Mouse (Mus musculus): ENCODE results near the gene Egfl6.

Gene Egfl6

GRCm38 (mm10) chrX:166584947-166585824 is at the start of gene Egfl6:
TSS of gene Egfl6 (minus strand) at chrX:166585720.
- peak; percentile 47 to 53 for DNase-seq

GRCm38 (mm10) chrX:166626866-166627570 is 41.5 kb upstream of the Egfl6 start:
- peak; percentile 27 to 30 for DNase-seq

- DNase-seq, result no peak
Observed at GRCm38 (mm10) chrX:166626174-166626573, 40.7 kb upstream of the Egfl6 start.

- DNase-seq, result no peak
Observed at GRCm38 (mm10) chrX:166623176-166623575, 37.7 kb upstream of the Egfl6 start.

DNA sequence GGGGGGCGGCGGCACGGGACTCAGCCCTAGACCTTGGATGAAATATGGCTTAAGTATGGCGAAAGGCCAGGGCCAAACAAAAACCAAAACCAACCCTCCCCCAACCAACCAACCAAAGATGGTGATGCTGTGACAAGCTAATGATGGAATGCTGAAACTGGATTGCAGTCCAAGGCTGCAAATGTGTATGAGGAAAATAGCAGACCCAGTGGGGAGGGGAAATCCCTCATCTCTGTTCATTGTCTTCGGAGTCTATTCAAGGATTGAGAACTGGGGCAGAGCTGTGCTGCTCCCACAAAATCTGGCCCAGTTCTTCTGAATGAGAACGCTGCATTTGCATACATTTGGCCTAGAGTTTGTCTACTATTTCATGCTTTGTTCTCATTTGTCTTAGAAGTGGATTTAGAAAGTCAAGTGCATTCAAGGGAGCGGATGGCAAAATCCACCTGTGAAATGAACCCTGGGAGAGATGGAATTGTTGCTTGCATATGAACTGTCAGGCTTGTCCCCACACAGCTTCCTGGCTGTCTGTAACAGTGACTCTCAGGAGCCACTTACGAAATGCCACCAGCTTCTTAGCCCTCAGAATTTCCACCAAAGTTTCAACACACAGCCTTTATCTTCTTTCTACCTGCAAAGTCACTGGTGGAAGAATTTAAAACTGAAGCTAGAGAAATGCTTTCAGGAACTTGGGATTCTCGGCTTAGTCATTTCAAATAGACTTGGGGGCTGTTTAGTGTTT is 36.2 kb upstream of the Egfl6 start:
- no peak for DNase-seq

GRCm38 (mm10) chrX:166620900-166621299 is 35.4 kb upstream of the Egfl6 start:
- DNase-seq, result no peak

DNA sequence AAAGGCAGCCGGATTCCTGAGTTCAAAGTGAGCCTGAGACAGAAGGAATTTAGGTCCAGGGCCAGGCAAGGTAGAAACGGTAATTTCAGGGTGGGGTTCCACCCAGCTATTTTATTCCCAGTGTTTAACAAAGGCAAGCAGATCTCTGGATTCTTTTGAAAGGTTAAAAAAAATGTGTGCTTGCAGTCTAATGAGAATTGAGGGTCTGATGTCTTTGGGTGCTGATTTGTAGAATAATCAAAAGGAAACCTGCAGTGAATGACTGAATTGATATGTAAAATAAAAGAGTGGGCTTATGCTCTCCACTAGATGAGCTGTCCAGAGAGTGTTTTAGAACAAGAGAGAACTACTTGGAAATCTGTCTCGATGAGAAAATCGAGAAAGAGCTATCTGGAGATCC is 33.6 kb upstream of the Egfl6 start:
- DNase-seq, result no peak

- DNase-seq, result no peak
Observed at GRCm38 (mm10) chrX:166615191-166615590, 29.7 kb upstream of the Egfl6 start.

DNA sequence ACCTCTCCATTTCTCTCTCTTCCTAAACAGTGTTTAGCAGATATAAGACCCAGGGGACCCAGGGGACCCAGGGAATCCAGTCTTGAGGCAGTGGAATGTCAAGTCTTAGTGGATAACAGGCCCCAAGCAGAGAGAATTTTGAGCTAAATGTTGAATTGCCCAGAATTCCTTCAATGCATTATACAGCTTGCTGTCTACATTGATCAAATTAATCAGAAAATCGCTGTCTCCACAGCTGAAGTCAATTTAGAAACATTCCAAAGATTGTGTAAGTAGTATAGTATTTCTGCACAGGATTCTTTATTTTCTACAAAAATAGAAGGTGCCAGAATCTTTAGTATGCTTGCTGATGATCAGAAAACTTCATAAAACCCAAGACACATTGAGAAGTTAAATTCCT is 9.4 kb downstream of the Egfl6 start:
- DNase-seq, result no peak

DNA sequence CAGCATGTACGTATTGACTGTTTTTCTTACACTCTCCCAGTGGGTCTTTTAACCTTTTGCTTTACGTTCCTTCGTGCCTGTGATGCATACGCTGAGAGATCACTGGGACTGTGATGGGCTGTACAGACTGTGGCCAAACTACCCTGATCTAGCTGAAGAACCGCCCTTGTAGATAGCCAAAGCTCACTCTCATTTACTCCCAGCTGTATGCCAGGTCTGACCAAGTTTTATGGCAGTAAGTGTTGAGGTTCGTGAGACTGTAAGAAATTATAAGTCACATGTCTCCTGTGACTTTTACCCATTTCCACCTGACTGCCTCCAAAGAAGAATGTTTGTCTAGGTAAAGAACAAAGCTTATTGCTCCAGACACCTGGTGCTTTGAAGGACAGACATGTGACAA is 19.5 kb downstream of the Egfl6 start:
- no peak for DNase-seq

- no peak for DNase-seq
Observed at GRCm38 (mm10) chrX:166565401-166565800, 20.1 kb downstream of the Egfl6 start.

- DNase-seq, result no peak
Observed at GRCm38 (mm10) chrX:166564900-166565299, 20.6 kb downstream of the Egfl6 start.

DNA sequence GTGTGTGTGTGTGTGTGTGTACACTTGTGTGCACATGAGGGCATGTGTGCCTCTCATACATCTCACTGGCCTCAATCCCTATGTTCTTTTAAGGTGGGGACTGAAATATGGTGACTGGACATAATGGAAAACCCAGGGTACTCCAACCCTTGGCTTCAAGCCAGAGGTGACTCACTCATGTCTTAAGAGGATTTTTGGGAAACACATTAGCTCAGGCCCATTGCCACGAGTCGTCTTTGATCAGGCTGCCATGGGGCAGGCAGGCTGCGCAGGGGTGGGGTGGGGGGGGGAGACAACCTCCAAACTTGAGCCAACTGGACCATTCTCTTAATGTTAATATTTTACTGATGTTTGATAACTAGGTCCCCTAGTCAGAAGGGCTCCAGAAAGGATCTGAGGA is 26.2 kb downstream of the Egfl6 start:
- DNase-seq, result no peak

DNA sequence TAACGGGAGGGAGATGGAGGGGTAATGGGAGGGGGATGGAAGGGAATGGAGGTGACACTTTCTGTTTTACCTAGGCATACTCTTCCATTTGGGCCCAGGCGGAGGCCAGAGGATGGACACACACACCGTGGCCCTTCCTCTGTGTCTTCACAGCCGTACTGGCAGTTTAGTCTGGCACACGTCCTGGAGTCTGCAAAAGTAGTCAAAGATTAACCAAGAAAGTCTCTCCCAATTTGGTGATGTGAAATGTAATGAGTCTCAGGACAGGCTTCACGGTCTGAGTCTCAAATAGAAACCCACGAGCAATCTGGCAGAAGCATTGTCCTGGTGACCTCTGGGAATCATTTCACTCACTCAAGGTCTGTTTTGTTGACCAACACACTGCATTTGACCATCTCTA is 33.2 kb downstream of the Egfl6 start:
- no peak for DNase-seq

DNA sequence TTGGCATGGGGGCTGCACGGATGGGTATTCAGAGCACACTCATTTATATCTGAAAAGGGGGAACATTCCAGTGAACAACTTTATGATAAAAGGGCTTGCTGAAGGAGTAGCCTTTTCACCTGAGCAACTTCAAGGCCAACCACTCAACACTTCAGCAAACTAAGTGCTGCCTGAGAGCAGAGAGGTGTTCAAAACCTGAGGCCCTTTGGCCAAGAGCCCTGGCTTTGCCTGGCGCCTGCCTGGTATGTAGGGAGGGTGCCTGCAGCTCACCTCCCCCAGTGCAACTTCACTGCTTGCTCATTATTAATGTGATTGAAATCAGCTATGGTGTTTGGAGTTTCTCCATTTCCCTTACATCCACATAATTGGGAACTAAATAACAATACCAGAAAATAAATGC is 39.0 kb downstream of the Egfl6 start:
- no peak for DNase-seq

DNA sequence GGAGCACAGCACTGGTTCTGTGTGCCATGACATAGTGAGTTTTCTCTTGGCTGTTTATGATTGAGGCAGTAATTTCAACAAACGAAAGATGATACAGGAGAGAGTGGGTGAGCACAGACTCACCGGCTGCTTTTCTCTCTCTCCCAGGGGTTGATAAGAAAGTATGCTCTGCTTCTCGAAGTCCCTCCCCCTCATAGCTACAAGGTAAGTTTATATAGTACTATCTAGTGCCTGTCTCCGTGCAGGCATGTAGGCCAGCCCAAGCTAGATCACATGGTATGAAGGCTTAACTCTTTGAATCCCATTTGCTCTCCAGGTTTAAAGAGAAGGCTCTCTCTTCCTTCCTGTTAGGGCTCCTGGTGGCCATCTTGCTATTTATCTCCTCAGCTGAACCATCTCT is 50.4 kb downstream of the Egfl6 start:
- no peak for DNase-seq

- no peak for DNase-seq
Observed at GRCm38 (mm10) chrX:166533432-166533831, 52.1 kb downstream of the Egfl6 start.

- no peak for DNase-seq
Observed at GRCm38 (mm10) chrX:166531671-166532070, 53.8 kb downstream of the Egfl6 start.

DNA sequence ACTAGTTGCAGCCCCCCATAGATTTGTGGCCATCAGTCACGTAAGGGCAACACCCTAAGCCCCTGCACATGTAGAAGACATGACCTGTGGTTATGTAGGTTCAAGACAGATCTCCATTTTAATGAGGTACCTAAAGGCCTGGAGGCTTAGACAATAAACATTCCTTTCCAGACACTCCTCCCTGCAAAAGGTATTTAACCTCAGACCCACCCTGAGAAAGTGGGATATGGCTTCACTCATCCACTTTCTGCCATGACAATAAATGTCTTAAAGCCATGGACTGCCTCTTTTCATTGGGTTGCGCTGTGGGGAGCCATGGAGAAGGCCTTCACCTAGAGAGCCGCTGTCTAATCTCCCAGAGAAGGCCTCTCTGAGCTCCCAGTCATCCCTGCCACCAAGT is 57.4 kb downstream of the Egfl6 start:
- DNase-seq, result no peak

DNA sequence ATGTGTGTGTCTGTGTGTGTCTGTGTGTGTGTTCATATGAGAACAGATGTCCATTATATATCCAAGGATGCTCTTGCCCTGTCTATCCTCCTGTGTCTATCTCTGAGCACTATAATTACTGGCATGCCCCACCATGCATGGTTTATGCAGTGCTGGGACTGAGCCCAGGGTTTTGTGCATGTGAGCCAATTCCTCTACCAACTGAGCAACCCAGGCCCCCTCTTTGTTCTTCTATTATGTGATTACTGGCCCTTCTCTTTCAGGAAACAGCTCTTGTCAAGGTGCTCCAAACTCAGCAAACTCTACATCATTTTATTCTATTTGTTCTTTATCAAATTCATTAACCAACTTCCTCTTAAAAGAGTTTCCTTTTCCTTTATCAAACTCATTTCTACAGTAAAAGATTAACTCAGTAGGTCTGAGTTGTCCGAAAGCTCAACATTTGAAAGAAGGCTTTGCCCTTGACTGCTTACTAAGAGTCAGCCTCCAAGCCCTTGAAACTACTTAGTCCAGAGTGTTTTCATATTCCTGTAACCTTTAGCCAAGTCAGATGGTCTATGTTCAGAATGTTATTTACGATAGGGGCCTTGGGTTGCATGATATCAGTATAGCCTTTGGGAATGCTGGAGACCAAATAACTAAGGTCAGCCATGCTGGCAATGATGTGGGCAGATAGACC is 59.7 kb downstream of the Egfl6 start:
- DNase-seq, result no peak

- DNase-seq, result no peak
Observed at GRCm38 (mm10) chrX:166520782-166521181, 64.7 kb downstream of the Egfl6 start.

- DNase-seq, result no peak
Observed at GRCm38 (mm10) chrX:166518345-166518744, 67.2 kb downstream of the Egfl6 start, which contains the start of gene Tceanc. TSS of gene Tceanc (minus strand) at chrX:166518567.

DNA sequence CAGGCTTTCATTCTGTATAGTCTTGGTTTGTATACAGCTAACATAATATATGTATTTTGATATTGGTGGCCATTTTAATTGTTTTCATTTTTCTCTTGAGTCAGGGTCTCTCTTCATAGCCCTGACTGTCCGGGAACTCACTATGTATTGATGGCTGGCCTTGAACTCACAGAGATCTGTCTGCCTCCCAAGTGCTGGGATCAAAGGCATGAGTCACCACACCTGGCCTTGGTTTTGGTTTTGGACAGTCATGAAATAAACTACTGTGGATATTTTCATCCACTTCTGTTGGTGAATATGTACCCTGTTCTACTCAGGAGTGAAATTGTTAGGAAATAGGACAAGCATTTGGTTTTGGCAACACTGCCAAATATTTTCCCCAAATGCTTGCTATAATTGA is 68.9 kb downstream of the Egfl6 start:
- no peak for DNase-seq
